Mouse (Mus musculus) CH12.LX (cell line): ENCODE measurements around the gene Zfp658. TPM values are rescaled to one million over a fixed set of nuclear protein-coding genes. Genes with fewer than 3 reads are reported as not detected.

Source experiments
- DNase-seq: peaks from one replicate; pipeline ENCODE4 v3.0.0-alpha.2; 2013; ENCODE audit errors: extremely low read depth
- H3K27ac ChIP-seq: 2 replicates; pipeline ENCODE4 v1.5.1; 2012; ENCODE audit warnings: low read depth, mild to moderate bottlenecking, control low read depth, moderate library complexity; ENCODE audit not compliant: insufficient read depth
- H3K27me3 ChIP-seq: replicated peaks from 2 replicates; pipeline ENCODE3; 2012; ENCODE audit warnings: inconsistent platforms
- H3K36me3 ChIP-seq, 2 experiments: replicated peaks in 1 of 2; 2 replicates each; pipeline versions ENCODE3 to v1.6.1; 2012; ENCODE audit warnings: inconsistent platforms in 1 of 2, low read length in 1 of 2, mild to moderate bottlenecking in 1 of 2, mixed read lengths in 1 of 2, moderate library complexity in 1 of 2; ENCODE audit not compliant: control insufficient read depth in 1 of 2, insufficient read depth in 1 of 2
- H3K4me1 ChIP-seq, 2 experiments: 2 replicates each; pipeline ENCODE4 v1.6.1; 2012; ENCODE audit warnings: inconsistent platforms in 1 of 2, moderate library complexity in 1 of 2; ENCODE audit not compliant: insufficient read depth in 2 of 2, control insufficient read depth in 1 of 2
- H3K4me2 ChIP-seq: 2 replicates; pipeline ENCODE4 v1.6.1; 2012; ENCODE audit warnings: low read depth, mild to moderate bottlenecking, control low read depth; ENCODE audit not compliant: poor library complexity, insufficient read depth, severe bottlenecking
- H3K4me3 ChIP-seq, 3 experiments: fragments of 150-350 bp in 1 of 3; sonication (generic) in 1 of 3; replicated peaks in 1 of 3; 2 replicates each; pipeline versions ENCODE3 to v1.5.1; 2011 to 2012; ENCODE audit warnings: low read depth in 2 of 3, low read length in 2 of 3, mild to moderate bottlenecking in 2 of 3, moderate library complexity in 2 of 3, control low read depth in 1 of 3, improper control_type of control experiment in 1 of 3, inconsistent platforms in 1 of 3, mixed read lengths in 1 of 3; ENCODE audit not compliant: poor library complexity in 1 of 3
- H3K79me2 ChIP-seq: replicated peaks from 2 replicates; pipeline ENCODE4 v1.6.1; 2012; ENCODE audit warnings: mild to moderate bottlenecking, moderate library complexity; ENCODE audit not compliant: control insufficient read depth, poor library complexity, insufficient read depth, severe bottlenecking; ENCODE audit errors: extremely low read depth
- H3K9ac ChIP-seq: 2 replicates; pipeline ENCODE4 v1.6.1; 2012; ENCODE audit warnings: low read depth, mild to moderate bottlenecking, control low read depth, moderate library complexity; ENCODE audit not compliant: insufficient read depth
- H3K9me3 ChIP-seq: replicated peaks from 2 replicates; pipeline ENCODE3; 2012; ENCODE audit warnings: low read length, inconsistent platforms, mixed read lengths
- BHLHE40 ChIP-seq: IDR thresholded peaks from 2 replicates; pipeline ENCODE4 v1.6.1; 2011; ENCODE audit warnings: mild to moderate bottlenecking, low read depth, low read length, improper control_type of control experiment
- CHD1 ChIP-seq: IDR thresholded peaks from 2 replicates; pipeline ENCODE4 v1.6.1; 2012; ENCODE audit warnings: low read depth, low read length, improper control_type of control experiment, inconsistent platforms
- CTCF ChIP-seq, 2 experiments: IDR thresholded peaks in 1 of 2; conservative IDR thresholded peaks in 1 of 2; 2 replicates each; pipeline ENCODE4 v1.5.1; 2011 to 2012; ENCODE audit warnings: low read depth in 2 of 2, low read length in 2 of 2, improper control_type of control experiment in 1 of 2, inconsistent platforms in 1 of 2, mild to moderate bottlenecking in 1 of 2, moderate library complexity in 1 of 2
- ELF1 ChIP-seq: IDR thresholded peaks from 2 replicates; pipeline ENCODE4 v1.6.1; 2014; ENCODE audit warnings: low read depth, mild to moderate bottlenecking, inconsistent platforms, low read length, improper control_type of control experiment
- EP300 ChIP-seq: IDR thresholded peaks from 2 replicates; pipeline ENCODE4 v1.6.1; 2011; ENCODE audit warnings: low read length, improper control_type of control experiment
- ETS1 ChIP-seq: conservative IDR thresholded peaks from 2 replicates; pipeline ENCODE4 v1.6.1; 2012; ENCODE audit warnings: low read depth, mild to moderate bottlenecking, inconsistent platforms, low read length, improper control_type of control experiment, moderate library complexity
- GABPA ChIP-seq: IDR thresholded peaks from 2 replicates; pipeline ENCODE4 v1.6.1; 2012; ENCODE audit warnings: low read depth, low read length, improper control_type of control experiment, inconsistent platforms; ENCODE audit not compliant: insufficient replicate concordance
- HCFC1 ChIP-seq: IDR thresholded peaks from 2 replicates; pipeline ENCODE4 v1.6.1; 2012; ENCODE audit warnings: low read depth, mild to moderate bottlenecking, inconsistent platforms, low read length, improper control_type of control experiment
- IRF4 ChIP-seq: IDR thresholded peaks from 2 replicates; pipeline ENCODE4 v1.6.1; 2014; ENCODE audit warnings: low read depth, mild to moderate bottlenecking, inconsistent platforms, low read length, improper control_type of control experiment
- JUN ChIP-seq: IDR thresholded peaks from 2 replicates; pipeline ENCODE4 v1.6.1; 2011; ENCODE audit warnings: low read depth, mild to moderate bottlenecking, low read length, improper control_type of control experiment, moderate library complexity; ENCODE audit not compliant: insufficient read depth
- JUND ChIP-seq: conservative IDR thresholded peaks from 2 replicates; pipeline ENCODE4 v1.6.1; 2011; ENCODE audit warnings: low read depth, low read length, improper control_type of control experiment
- MAFK ChIP-seq: IDR thresholded peaks from 2 replicates; pipeline ENCODE4 v1.6.1; 2011; ENCODE audit warnings: low read length, improper control_type of control experiment; ENCODE audit not compliant: insufficient replicate concordance
- MAZ ChIP-seq: IDR thresholded peaks from 2 replicates; pipeline ENCODE4 v1.6.1; 2012; ENCODE audit warnings: low read depth, mild to moderate bottlenecking, inconsistent platforms, low read length, improper control_type of control experiment, moderate library complexity
- MEF2A ChIP-seq: IDR thresholded peaks from 2 replicates; pipeline ENCODE4 v1.6.1; 2014; ENCODE audit warnings: low read depth, mild to moderate bottlenecking, inconsistent platforms, low read length, improper control_type of control experiment, borderline replicate concordance
- NRF1 ChIP-seq: IDR thresholded peaks from 2 replicates; pipeline ENCODE4 v1.6.1; 2014; ENCODE audit warnings: low read depth, mild to moderate bottlenecking, inconsistent platforms, low read length, improper control_type of control experiment, moderate library complexity
- PAX5 ChIP-seq: IDR thresholded peaks from 2 replicates; pipeline ENCODE4 v1.6.1; 2012; ENCODE audit warnings: low read length, inconsistent platforms, mixed read lengths
- POLR2A ChIP-seq: IDR thresholded peaks from 2 replicates; pipeline ENCODE4 v1.6.1; 2011; ENCODE audit warnings: low read depth, mild to moderate bottlenecking, improper control_type of control experiment, low read length
- RAD21 ChIP-seq: IDR thresholded peaks from 2 replicates; pipeline ENCODE4 v1.6.1; 2011; ENCODE audit warnings: low read depth, mild to moderate bottlenecking, low read length, improper control_type of control experiment, moderate library complexity
- RCOR1 ChIP-seq: conservative IDR thresholded peaks from 2 replicates; pipeline ENCODE4 v1.6.1; 2012; ENCODE audit warnings: low read depth, mild to moderate bottlenecking, inconsistent platforms, low read length, improper control_type of control experiment
- TBP ChIP-seq: conservative IDR thresholded peaks from 2 replicates; pipeline ENCODE4 v1.6.1; 2011; ENCODE audit warnings: low read depth, low read length, improper control_type of control experiment
- TCF12 ChIP-seq: IDR thresholded peaks from 2 replicates; pipeline ENCODE4 v1.6.1; 2014; ENCODE audit warnings: low read depth, mild to moderate bottlenecking, inconsistent platforms, low read length, improper control_type of control experiment
- USF1 ChIP-seq: IDR thresholded peaks from 2 replicates; pipeline ENCODE4 v1.6.1; 2014; ENCODE audit warnings: low read depth, mild to moderate bottlenecking, inconsistent platforms, low read length, improper control_type of control experiment
- ZMIZ1 ChIP-seq: IDR thresholded peaks from 2 replicates; pipeline ENCODE4 v1.6.1; 2012; ENCODE audit warnings: low read depth, mild to moderate bottlenecking, inconsistent platforms, low read length, improper control_type of control experiment
- dilution Hi-C: fragments of 300-500 bp; cut with MboI; formaldehyde crosslinking; loops from 2 replicates; pipeline ENCODE4 v1.14.3; 2020; ENCODE audit warnings: low sequenced_read_pairs; ENCODE audit not compliant: extremely low pct_unique_long_range_greater_than_20kb, extremely low pct_ligation_motif_present
- in situ Hi-C: fragments of 300-500 bp; cut with MboI; formaldehyde crosslinking; loops from 3 replicates; pipeline ENCODE4 v1.14.3; 2019; ENCODE audit warnings: low sequenced_read_pairs, low pct_ligation_motif_present, low pct_unique_long_range_greater_than_20kb, mixed read lengths
- polyA plus RNA-seq: library from polyadenylated mRNA; unstranded; fragments of >175 nt; gene quantifications from 2 replicates; pipeline ENCODE4 v1.2.1, GENCODE M21; 2012; ENCODE audit warnings: low read depth; ENCODE audit not compliant: insufficient read length
- total RNA-seq, 2 experiments: library from RNA; depleted of rRNA; stranded (reverse); fragments of 300-350 nt in 1 of 2; fragments of >200 nt in 1 of 2; gene quantifications; 2 replicates each; pipeline ENCODE4 v1.2.3; 2012 to 2014

Gene Zfp658
- total and polyA plus RNA-seq, 3 experiments = 2.3 to 3.3 (median 2.9) TPM

GRCm38 (mm10) chr7:43579440-43580171 lies 17.6 kb downstream of the Zfp658 start, which contains the start of gene Zfp719 (continued):
- TF ChIP-seq MEF2A = peak; percentile 12; the same call in 1 of the 2 replicates
- TF ChIP-seq RCOR1 = 0 out of 2 replicates have a peak, but pooled peaks have one; percentile 17
- no peak for TF ChIP-seq JUN
- TF ChIP-seq ZMIZ1 = no peak
- TF ChIP-seq CHD1 = no peak
- TF ChIP-seq ETS1 = peak; percentile 40; the same call in 1 of the 2 replicates
- TF ChIP-seq HCFC1 = peak; percentile 87
- no peak for TF ChIP-seq GABPA
- TF ChIP-seq CTCF (conservative IDR thresholded peaks at IDR 0.05 in 1 of 2, IDR thresholded peaks at IDR 0.05 in 1 of 2; ENCODE audit: low read depth in 2 of 2, low read length in 2 of 2) = no peak
- peak; percentile 93 for TF ChIP-seq NRF1
- TF ChIP-seq POLR2A = peak; percentile 79
- TF ChIP-seq JUND = no peak
- TF ChIP-seq MAFK = 0 out of 2 replicates have a peak, but pooled peaks have one; percentile 14
- no peak for TF ChIP-seq MAZ
- TF ChIP-seq IRF4 = peak; percentile 66
- TF ChIP-seq BHLHE40 = peak; percentile 43; the same call in 1 of the 2 replicates
- peak; percentile 52 for TF ChIP-seq TCF12
- TF ChIP-seq TBP = peak; percentile 73
- TF ChIP-seq PAX5 = no peak

- DNase-seq = no peak
- peak overlapping the region; percentile 76; the same call in 1 of the 2 replicates for H3K4me2 ChIP-seq
- in situ Hi-C loops = no loop called here
- dilution Hi-C loops = no loop called here
- H3K4me3 ChIP-seq = peak overlapping the region; percentile 16 to 79 (median 65)
- H3K4me1 ChIP-seq = peaks cover 7 to 18% of the 10 kb centered on the region in 2 experiments
- H3K79me2 ChIP-seq = peaks cover 17% of the 10 kb centered on the region
- no peak overlapping the region for H3K27ac ChIP-seq
- no peaks in the 10 kb centered on the region for H3K27me3 ChIP-seq
- H3K9me3 ChIP-seq = no peaks in the 10 kb centered on the region
- no peak for TF ChIP-seq IRF4
- no peak for TF ChIP-seq USF1
- no peak for TF ChIP-seq JUND
- no peak for TF ChIP-seq GABPA
- TF ChIP-seq ELF1 = no peak
- no peak for TF ChIP-seq EP300
- no peak for TF ChIP-seq JUN
- no peak for TF ChIP-seq RAD21
- TF ChIP-seq NRF1 = no peak
- TF ChIP-seq TBP = no peak
- peaks cover 12 to 29% of the 10 kb centered on the region in 2 experiments for H3K36me3 ChIP-seq
- H3K9ac ChIP-seq = peak overlapping the region; percentile 61
Measured at GRCm38 (mm10) chr7:43580526-43580925, 18.5 kb downstream of the Zfp658 start.
